Mouse (Mus musculus): ENCODE data around the gene Sh2b3. TPM values are rescaled to one million over a fixed set of nuclear protein-coding genes. Genes with fewer than 3 reads are reported as not detected.

Gene Sh2b3
- total RNA-seq, 4 experiments from 2014 or later = 11.4 to 13.1 (median 12.3) TPM

DNA sequence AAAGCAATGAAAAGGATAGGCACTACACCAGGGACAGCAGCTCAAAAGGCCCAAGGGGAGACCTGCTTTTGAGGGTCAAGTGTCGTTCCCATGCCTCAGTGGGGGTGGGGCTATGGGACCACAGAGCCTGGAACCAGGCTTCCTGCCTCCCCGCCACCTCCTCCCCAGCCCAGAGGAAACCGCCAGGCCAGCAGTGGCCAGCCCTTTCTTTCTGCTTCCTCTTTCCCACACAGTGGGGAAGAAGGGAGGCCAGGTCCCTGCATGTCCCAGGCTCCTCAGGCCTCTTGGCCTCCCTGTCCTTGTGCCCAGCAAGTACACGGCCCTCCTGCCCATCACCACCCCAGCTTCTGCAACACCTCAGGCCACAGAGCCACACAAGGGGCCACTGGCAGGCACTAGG lies 13.3 kb downstream of the Sh2b3 start:
- no peak for DNase-seq (ENCODE audit: low spot score in 2 of 2)

DNA sequence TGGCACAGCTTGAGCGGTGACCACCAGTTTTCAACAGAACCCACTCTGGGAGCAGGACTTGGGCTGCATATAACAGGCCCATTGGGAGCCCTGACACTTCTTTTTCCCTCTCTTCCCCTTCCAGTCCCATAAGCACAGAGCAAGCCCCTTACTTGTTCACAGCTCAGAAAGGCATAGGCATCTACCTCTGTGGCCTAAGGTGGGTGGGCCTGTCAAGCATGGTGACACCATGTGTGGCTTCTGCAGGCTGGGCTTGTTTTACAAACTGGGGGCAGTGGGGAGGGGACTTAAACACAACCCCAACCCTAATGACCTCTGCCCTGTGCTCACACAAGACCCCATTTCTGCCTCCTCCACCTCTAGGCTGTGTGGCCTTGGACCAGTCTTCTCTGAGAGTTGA lies 13.8 kb downstream of the Sh2b3 start:
- no peak for DNase-seq (ENCODE audit: low spot score in 2 of 2)

DNA sequence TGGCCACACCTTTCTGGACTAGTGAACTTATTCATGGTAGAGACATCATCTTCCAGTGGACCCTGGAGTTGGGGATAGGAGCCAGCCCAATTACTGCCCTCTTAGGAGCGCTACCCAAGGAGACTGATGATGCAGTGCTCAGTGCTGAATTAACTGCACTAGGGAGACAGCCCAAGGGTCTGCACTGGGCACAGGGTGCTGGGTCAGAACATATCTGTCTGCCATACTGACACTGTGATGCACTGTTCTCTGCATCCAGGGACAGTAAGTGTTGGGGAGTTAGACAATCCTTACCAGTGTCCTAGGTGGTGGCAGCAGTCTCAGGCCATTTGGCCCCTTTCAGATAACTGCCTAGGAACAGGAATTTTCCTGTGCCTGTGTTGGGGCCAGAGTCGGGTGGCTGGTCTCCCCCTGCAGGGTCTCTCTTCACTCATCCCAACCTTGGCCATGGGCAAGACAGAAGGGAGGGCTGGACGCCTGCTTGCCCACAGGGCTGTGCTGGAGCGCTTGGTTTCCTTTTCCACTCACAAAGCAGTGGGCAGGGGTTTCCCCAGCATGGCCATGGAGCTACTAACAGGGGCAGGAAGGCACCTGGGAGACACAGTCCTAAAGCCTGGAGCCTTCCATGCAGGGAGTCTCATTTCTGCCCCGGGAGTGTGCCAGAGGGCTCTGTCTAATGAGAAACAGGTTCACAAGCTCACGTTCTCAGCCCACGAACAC lies 14.5 kb downstream of the Sh2b3 start:
- DNase-seq (ENCODE audit: low spot score in 2 of 2) = no peak

DNA sequence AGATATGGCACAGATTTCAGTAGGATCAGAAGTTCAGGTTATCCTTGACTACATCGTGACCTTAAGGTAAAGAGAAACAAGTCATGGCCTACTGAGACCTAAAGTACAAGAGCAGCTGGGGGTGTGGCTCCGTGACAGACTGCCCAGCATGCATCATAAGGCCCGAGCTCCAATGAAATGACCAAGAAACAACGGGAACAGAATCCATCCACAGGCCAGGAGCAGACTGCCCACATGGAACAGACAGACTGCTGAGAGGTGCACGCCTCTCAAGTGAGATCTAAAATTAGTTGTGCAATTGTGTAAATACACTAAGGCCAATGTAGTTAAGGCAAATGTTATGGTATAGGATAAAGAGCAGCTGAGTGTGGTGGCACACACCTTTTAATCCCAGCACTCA lies 15.9 kb downstream of the Sh2b3 start:
- DNase-seq (ENCODE audit: low spot score in 2 of 2) = no peak

DNA sequence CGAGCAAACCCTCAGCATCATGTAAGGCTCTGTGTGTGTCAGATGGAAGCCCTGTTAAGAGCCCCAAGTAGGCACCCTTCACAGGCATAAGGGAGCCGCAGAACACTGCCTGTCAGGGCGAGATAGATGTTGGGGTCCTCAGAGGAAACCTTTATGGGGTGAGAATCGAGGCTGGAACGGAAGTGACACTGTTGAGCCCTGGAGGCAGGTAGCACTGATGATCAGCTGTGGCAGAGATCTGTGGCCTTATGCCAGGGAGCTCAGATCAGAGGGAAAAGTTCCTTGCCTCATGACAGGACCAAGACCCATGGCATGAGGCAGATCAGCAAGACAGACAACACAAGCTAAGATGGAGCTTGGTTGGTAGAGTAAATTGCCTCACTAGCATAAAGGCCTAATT lies 16.3 kb downstream of the Sh2b3 start:
- no peak for DNase-seq (ENCODE audit: low spot score in 2 of 2)

DNA sequence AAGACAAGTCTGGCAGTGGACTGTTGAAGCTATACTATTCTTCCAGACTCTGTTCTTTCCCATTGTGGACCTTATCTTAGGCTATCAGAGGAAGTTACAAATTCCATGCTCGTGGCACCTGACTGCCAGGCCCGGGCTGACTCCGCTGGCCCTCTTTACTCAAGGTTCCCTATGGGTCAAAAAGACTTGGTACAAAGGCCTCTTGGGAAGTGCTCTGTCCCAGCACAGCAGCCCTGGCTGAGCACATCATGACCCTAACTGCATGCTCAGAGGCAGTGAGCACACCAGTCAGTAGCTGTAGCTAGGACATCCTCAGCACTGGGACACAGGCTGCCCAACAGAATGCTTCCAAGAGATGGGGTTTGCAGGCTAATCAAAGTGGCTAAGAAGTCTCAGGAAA lies 16.8 kb downstream of the Sh2b3 start:
- DNase-seq (ENCODE audit: low spot score in 2 of 2) = no peak

DNA sequence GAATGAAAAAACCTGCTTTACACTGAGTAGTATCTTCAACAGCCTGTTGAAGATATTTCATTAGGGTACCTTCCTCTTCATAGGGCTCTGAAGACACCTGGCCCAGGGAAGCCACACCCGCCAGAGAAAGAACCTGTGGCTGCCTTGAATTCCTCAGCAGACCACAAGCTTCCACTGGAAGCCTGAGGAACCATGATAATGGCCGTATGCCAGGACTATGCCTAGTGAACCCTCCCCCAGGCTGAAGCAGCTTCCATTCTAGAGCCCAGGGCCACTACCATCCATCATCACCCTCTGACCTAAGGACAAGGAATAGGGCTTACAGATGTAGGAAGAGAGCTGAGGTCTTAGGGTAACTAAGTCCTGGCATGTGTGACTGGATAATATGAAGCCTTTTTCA lies 17.3 kb downstream of the Sh2b3 start:
- DNase-seq (ENCODE audit: low spot score in 2 of 2) = no peak

DNA sequence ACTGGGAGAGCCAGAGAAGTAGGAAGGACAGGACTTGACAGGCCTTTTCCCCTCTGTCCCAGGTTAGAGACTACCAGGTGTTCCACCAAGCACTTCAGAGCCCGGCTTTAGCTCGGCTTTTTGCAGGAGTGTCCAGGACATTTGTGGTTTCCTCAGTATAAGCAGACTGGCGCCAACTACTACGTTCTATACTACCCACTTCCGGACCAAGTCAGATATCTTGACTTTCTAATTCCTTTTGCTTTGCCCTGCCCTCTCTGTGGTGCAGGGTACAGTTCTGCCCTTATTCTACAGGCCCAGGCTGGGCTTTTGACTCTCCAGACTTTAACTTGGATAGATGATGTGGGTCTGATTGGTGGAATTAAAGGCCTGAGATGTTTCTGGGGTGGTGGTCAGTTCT lies 17.9 kb downstream of the Sh2b3 start:
- DNase-seq (ENCODE audit: low spot score in 2 of 2) = no peak

DNA sequence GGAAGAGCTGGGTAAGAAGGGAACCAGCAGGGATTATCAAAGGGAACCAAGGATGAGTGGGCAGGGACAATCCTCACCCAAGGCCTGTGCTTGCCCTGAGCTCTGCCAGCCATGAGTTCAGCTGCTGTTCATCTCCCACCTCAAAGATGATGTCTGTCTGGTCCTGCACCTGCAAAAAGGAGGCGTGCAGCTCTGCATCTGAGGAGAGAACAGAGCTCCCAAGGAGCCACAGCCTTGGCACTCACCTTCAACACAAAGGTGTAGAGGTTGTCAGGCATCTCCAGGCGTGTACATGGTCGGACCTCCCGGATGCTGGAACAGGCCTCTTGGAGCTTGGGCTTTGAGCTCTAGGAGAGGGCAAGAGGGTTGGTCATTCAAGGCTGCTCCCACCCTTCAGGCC lies 18.6 kb downstream of the Sh2b3 start:
- no peak for DNase-seq (ENCODE audit: low spot score in 2 of 2)

DNA sequence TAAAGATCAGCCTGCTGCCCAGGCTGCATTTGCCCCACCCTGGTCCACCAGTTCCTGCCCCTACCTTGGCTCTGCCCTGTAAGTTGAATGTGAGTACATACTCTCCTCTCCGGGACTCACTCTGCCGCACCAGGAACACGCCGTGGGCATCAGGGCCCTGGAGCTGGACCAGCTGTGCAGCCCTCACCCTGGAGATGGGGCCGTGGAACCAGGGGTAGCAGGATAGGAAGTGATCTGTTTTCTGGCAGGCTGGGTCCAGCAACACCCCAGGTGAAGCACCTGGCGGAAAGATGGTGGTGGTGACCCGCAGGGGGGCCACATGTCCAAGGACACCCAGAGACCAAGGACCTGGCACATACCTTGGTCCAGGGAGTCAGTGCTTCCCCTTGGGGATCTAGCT lies 19.0 kb downstream of the Sh2b3 start:
- no peak for DNase-seq (ENCODE audit: low spot score in 2 of 2)

DNA sequence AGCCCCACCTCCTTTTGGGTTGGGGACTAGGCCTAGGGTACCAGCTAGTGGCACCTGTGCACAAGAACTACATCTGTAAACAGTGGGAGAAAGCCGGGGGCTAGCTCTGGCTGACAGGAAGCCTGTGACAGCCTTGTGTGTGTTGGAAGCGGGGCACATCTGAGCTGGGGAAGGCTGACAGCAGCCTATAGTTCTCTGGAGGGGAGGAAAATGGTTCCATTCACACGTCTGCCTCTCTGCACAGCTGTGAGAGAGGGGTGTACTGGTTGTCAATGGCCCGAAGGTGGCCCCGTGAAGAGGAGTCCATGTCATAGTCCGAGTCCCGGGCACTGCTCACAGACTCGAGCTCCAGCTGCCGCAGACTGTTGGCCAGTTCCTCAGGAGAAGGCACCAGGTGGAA lies 19.9 kb downstream of the Sh2b3 start:
- no peak for DNase-seq (ENCODE audit: low spot score in 2 of 2)

DNA sequence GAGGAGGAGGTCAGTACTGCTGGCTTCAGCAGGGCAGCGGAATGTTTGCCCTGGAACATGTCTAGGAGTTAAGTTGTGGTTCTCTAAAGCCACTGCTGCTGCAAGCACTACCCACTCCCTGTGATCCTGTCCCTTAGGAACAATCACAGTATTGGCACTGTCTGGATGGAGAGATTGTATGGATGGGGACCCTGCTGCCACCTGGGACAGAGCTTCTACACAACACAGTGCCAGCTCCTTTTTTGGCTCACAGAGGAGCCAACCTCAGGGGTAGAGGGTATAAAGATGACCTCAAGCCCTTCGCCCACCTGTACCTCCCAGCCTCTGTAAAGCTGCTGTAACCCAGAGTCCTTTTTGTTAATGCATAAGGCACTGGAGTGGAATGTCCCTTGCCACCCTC lies 20.8 kb downstream of the Sh2b3 start:
- no peak for DNase-seq (ENCODE audit: low spot score in 2 of 2)

DNA sequence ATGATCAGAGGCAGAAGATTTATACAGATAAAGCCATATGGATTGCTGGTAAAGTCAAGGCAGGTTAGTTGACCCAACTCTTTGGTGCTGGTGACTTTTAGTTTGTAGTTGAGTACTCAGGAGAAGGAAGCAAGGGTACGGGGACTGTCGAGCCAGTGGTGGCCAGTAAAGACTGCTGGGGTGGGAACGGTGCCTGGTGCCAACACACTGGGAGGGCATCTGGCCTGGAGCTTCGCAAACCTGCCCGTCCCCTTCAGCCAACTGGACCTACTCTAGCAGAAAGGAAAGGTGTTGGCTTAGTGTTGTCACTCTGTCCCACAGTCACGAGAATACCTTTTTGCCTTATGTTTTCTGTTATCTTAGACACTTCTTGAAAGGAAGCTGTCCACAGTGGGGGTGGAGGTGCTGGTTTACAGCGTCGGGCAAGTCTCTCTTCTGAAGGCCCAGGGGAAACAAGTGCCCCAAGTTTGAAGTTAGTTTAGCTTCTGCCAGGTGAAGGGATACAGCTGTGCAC lies 21.5 kb downstream of the Sh2b3 start:
- DNase-seq (ENCODE audit: low spot score in 2 of 2) = no peak

DNA sequence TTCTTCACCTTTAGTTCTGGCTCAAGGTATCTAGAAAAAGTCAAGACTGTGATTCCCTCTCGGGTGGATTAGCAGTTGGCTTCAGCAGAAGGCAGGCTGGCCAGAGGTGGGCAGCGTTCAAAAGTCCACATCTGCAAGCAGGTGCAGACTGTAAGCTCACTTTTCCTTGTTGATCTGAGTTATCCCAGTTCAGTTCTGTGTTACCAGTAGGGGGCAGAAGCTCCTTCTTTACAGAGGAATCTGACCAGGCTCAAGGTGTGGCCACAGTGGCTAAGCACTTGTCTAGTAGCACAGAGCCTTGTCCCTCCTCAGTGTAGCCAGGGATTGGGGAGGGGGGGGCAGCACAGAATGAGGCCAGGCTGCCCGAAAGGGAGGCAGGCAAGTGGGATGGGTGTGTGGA lies 22.4 kb downstream of the Sh2b3 start:
- DNase-seq (ENCODE audit: low spot score in 2 of 2) = no peak

DNA sequence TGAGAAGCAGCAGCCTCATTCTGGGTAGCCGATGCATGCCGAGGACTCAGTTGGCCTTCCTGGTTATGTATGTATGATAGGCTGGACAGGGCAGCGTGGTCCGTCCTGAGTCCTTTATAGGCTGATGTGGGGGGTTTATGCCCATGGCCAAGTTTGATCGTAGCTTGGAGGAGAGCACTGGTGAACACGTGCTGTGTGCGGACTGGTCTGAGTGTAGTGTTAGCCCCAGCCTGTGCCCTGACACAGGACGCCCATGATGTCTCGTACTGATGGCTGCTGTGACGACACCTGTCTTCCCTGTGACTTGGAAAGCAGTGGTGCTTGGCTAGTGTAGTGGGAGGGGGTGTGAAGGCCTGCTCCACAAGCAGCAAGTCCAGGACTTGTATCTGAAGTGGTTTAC lies 23.7 kb downstream of the Sh2b3 start:
- no peak for DNase-seq (ENCODE audit: low spot score in 2 of 2)

DNA sequence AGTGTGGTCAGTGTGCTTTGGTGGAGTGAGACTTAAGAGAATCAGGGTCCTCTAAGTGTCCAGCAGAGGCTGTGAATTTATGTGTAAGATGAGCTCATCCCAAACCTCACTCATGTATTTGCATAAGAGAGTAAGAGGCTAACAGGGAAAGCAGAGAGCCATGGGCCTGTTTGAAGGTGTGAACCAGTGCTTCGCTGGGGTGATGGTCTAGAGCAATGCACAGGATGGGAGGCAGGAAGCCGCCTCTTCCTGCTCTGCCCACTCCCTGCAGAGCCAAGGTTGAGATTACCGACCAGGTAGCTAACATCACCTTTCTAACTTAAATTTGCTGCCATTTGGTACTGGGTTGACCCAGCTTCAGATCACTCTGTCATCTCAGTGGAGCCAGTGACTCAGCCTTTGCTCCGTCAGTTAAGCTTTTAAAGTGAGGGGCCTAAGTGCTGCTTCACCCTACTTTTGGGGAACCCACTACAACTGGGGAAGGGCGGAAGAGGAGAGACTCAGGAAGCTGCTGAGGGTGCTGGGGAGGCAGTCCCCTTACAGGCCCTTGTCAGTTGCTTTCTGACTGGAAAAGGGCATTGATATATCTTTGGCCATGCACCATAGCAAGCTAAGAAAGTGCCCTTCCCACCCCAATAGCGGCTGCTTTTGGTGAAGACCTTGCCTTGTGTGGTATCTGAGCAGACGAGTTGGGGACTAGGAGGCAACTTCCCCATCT lies 24.8 kb downstream of the Sh2b3 start:
- DNase-seq (ENCODE audit: low spot score in 2 of 2) = no peak

DNA sequence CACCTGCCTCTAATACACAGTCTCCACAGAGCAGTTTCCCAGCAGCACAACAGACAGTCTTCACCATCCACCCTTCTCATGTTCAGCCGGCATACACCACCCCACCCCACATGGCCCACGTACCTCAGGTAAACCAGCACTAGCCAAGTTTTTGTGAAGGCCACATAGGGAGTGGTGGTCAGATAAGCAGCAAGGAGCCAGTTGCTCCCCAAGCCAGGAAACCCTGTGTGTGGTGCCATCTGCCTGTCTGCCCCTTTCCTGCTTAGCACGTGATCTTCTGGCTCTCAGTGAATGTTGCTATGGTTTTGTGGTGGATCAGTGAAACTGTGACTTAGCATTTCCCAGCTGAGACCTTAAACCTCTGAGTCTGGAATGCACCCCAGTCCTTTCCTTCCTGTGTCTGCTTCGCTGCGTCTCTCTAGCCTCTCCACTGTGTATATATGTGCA lies 25.9 kb downstream of the Sh2b3 start:
- DNase-seq (ENCODE audit: low spot score in 2 of 2) = no peak

DNA sequence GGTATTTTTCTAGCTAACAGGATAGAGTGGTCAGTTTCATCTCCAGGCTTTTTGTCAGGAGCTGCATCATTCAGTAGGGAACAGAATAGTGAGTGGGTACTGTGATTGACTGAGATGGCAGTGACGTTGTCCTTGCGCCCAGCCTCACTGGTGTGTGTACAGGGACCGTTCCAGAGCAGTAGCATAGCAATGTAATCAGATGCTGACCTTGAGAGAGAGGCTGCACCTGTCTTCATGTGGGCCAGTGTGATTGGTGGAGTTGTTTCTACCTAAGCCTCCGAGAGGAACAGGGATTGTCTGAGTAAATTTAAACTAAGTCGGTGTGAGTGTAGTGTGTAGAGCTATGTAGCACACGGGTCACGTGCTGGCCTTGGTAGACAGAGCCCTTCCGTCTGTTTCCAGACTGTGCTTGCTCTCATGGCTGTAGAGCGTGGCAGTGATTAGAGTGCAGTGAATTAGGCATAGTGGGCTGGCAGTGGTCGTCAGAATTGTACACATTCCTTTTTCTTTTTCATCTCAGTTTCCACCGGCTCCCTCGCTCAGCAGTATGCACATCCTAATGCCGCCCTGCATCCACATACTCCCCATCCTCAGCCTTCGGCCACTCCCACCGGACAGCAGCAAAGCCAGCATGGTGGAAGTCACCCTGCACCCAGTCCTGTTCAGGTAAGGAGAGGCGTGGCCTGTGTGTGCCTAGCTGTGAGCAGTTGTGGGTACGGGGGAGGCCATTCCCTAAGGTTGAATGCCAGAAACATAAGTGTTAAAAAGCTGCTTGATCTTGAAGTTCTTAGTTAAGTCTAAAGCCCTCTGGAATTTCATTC lies 26.9 kb downstream of the Sh2b3 start:
- DNase-seq (ENCODE audit: low spot score in 2 of 2) = no peak

DNA sequence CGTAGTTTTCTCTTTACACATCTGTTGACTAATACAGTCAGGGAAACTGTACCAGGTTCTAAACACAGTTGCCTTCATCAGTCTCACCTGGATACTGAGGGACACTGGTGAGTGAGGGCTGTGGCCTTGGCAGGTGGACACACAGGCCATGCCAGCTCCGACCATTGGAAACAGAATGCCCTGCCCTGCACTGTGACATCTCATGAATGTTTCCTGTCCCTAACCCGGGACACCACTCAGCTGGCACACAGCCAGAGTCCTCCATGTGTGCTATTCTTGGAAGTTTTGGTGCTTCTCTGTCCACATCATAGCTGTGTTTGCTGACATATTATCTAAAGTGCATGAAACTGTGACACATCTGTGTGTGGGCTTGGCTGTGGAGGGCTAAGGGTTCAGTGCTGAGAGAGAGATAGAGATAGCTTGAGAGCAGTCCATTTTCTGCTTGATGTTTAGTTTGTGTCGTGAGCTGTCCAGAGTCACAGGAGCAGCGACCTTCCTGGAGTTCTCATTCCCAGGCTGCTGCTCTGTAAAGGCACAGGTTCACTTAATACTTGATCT lies 27.7 kb downstream of the Sh2b3 start:
- DNase-seq (ENCODE audit: low spot score in 2 of 2) = no peak

DNA sequence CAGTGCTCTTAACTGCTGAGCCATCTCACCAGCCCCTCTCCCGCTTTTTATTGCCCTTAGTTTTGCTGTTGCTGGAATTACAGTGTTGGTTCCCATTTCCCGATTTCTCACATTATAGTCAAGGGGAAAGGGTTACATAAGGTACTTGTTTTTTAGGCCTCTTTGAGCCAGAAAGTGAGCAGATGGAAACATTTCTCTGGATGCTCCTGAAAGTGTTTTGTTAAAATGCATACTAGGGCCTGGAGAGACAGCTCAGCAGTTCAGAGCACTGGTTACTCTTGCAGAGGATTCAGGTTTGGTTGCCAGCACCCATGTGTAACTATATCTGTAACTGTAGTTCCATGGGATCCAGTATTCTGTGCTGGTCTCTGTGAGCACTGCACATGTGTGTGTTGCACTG lies 29.2 kb downstream of the Sh2b3 start:
- no peak for DNase-seq (ENCODE audit: low spot score in 2 of 2)

DNA sequence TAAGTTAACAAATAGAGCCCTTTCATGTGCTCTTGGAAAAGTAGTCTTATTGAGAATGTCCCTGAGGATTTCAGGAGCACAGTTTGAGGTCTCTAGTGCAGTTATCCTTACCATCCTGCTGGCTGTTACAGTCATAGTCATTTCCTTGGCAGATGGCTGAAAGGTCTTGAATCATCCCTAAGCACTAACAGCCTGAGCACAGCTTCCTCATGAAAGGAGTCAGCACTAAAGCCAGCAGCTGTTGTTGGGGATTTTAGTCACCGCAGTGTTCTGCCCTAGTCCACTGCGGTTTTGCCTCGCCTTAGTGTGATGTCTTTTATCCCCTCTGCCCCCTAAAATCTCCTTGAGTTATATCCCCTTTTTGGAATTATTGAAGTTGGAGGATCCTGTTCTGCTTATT lies 30.3 kb downstream of the Sh2b3 start:
- DNase-seq (ENCODE audit: low spot score in 2 of 2) = no peak

DNA sequence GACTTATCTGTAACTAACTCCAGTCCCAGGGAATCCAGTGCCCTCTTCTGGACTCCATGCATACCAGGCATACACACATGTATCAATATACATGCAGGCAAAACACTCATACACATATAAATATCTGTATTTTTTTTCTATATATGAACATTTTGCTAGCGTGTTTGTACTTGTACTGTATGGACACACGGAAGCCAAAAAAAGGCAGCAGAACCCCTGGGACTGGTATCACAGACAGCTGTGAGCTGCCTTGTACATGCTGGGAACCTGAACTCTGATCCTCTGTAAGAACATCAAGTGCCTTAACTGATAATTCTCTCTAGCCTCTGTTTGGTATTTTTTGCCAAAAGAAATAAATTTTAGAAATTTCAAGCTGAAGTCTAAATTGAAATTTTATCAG lies 39.0 kb downstream of the Sh2b3 start:
- no peak for DNase-seq (ENCODE audit: low spot score in 2 of 2)
